Mouse (Mus musculus) splenic B cell, adult 2 months (primary cell): ENCODE data around the gene Gm5483.
"Not testable (repeated sequence)": the region's sequence is repeated elsewhere in the genome, so short reads cannot be mapped to it uniquely, and the experiment has no call there.

Source experiments
- DNase-seq: peaks from one replicate; pipeline ENCODE4 v3.0.0-alpha.2; 2011; ENCODE audit warnings: low read depth, low spot score
- H3K27me3 ChIP-seq: 2 replicates; pipeline ENCODE4 v1.6.1; 2012; ENCODE audit warnings: mild to moderate bottlenecking, low read length, moderate library complexity, mixed read lengths; ENCODE audit not compliant: control insufficient read depth, poor library complexity, insufficient read depth, severe bottlenecking
- H3K36me3 ChIP-seq: 2 replicates; pipeline ENCODE4 v1.6.1; 2012; ENCODE audit warnings: mild to moderate bottlenecking, low read length, moderate library complexity, mixed read lengths; ENCODE audit not compliant: control insufficient read depth, poor library complexity, insufficient read depth, severe bottlenecking

The Gm5483 gene

GRCm38 (mm10) chr16:36183912-36184311 is at the start of gene Gm5483:
Gene Gm5483 (plus strand): TSS chr16:36184212.
- not testable (repeated sequence) for H3K36me3 ChIP-seq, H3K27me3 ChIP-seq, DNase-seq

DNA sequence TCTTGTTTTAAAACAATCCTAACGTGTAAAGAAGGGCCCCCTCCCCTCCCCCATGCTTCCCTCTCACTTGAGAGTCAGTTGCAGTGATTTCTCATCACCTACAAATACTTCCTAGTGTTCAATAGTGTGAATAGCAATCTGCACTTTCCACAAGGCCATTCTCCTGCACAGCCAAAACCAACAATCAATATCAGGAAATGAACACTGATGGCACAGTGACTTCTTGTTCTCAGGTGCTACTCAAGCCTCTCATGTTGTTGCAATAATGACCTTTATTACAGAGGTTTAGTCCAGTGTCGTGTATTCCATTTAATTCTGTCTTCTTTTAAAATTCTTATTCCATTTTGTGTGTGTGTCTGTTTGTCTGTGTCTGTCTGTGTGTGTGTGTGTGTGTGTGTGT is 45.8 kb upstream of the Gm5483 start:
- DNase-seq, result no peak
- Histone ChIP-seq H3K36me3 (no peaks in the 10 kb centered on the region), H3K27me3 (no peaks in the 10 kb centered on the region)

GRCm38 (mm10) chr16:36156402-36156975 is 27.5 kb upstream of the Gm5483 start, which contains the start of gene Stfa2l1:
Gene Stfa2l1 (plus strand): TSS chr16:36156811.
- Histone ChIP-seq H3K36me3 (no peaks in the 10 kb centered on the region), H3K27me3 (no peaks in the 10 kb centered on the region)
- DNase-seq, result no peak

- not testable (repeated sequence) for DNase-seq, H3K36me3 ChIP-seq, H3K27me3 ChIP-seq
Measured at GRCm38 (mm10) chr16:36167841-36168240, 16.2 kb upstream of the Gm5483 start.

DNA sequence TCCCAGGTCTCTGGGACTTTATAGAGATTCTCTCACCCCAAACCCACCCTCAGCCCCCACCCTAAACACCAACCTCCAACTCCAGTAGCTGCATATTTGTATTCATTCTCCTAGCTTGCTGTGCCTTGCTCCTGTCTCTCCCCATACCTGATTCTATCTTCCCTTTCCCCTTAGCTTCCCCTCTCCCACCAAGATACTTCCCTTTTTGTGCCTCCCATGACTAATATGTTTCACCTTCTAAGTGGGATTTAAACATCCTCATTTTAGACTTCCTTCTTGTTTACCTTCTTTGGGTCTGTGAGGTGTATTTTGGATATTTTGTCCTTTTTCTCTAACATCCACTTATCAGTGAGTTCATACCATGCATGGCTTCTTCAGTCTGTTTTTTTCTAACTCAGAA is 7.9 kb upstream of the Gm5483 start:
- no peaks in the 10 kb centered on the region for H3K36me3 ChIP-seq
- no peaks in the 10 kb centered on the region for H3K27me3 ChIP-seq
- DNase-seq, result no peak

DNA sequence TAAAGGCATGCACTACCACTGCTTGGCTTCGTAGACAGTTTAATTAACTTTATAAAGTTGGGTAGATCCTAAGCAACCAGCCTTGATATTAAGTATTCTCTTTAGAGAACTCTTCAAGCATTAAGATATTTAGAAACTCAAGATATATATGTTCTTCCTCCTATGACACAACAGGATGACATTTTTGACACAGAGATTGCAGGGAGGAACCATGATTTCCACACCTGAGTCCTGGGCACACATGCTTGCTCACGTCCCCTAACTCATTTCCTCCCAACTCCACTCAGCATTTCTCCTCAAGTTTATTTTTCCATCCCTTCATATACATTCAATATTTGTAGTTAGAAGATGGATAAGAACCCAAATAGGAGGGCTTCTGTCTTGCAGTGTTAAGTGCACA is 4.1 kb upstream of the Gm5483 start:
- Histone ChIP-seq H3K27me3 (no peaks in the 10 kb centered on the region), H3K36me3 (no peaks in the 10 kb centered on the region)
- no peak for DNase-seq

DNA sequence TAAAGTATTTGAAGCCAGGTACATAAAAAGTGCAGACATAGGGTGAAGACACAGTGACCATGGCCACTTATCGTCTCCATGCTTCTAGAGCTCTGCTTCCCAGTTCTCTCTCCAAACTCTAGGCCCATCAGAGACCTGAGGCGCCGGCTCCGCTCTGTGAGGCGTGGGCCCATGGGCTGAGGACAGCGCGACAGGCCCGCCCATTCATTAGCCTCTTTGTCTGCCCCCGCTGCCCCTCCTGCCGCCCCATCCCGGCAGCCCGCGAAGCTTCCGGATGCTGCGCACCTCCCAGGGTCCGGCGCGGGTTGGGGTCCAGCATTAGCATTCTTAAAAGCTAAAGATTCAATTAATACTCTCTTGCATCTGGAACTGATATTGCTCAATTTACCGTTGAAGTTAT is 15.2 kb downstream of the Gm5483 start:
- Histone ChIP-seq H3K36me3 (no peaks in the 10 kb centered on the region), H3K27me3 (no peaks in the 10 kb centered on the region)
- no peak for DNase-seq

DNA sequence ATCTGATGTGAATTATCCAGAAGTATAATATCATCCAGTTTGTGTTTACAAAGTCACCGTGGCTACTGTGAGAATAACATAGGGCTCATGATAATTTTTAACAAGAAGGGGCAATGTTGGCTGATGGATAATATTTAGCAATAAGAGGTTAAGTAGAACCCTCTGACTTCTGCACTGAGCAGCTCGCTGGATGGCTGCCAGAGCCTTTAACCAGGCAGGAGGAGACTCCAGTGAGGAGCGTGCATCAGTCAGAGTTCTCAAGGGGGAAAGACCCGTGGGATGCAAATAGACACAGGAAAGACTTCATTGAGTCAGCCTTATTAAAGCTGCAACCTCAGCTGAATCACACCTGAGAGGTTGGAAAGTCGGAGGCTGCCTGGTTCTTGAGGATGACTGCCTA is 19.8 kb downstream of the Gm5483 start:
- DNase-seq, result no peak
- Histone ChIP-seq H3K27me3 (no peaks in the 10 kb centered on the region), H3K36me3 (no peaks in the 10 kb centered on the region)

DNA sequence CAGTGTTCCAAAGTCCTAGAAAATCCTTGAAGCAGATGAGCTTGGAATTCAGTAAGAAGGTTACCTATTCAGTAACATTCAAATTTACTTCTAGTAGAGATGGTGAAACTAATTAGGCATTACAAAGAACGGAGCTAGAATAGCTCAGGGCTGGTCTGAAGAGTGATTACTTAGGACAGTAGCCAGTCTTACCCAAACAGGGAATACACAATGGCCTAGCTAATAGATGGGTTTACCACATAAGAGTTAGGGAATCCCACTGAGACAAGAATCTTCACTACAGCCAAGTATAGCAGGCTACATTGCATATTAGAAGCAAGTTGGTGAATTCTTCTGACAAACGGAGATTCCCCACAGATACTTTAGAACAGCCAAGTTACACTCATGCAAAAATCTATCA is 21.7 kb downstream of the Gm5483 start:
- not testable (repeated sequence) for H3K27me3 ChIP-seq, H3K36me3 ChIP-seq, DNase-seq

DNA sequence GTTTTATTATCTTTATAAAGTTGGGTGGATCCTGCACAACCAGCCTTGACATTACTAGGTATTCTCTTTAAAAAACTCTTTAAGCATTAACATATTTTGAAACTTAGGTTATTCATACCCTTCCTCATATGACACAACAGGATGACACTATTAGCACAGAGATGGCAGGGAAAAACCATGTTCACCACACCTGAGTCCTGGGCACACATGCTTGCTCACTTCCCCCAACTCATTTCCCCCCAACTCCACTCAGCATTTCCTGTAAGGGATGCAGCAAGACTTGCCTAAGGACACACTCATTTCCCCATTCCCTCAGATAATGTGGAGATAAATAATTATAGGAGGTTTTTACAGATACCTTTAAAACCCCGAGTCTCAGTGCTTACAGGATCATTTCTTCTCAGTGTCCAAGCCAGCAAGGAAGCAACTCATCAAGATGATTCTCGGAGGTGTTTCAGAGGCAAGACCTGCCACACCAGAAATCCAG is 26.0 kb downstream of the Gm5483 start, which contains the start of gene Gm5416:
Gene Gm5416, plus strand, starts transcription at position 437 of the 487 bp plus-strand sequence.
- DNase-seq, result no peak
- H3K27me3 ChIP-seq, result no peaks in the 10 kb centered on the region

DNA sequence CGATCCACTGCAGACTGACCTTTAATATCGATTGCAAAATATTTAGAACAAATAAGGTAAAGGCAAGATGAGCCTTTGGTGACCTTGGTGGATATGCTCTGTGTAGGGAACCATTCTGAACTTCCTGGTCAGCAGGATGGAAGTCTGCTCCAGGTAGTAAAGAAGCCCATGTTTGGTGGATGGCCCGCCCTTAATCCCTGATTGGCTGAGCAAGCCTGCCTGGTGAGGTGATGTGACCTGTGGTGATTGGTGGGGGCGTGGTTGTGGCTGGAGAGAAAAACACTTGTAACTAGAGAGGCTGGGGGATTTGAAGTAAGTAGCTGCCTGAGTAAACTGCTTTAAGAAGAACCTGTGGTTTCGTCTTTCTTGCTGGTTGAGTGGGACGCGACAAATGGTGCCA is 37.2 kb downstream of the Gm5483 start, which contains the start of gene 2010005H15Rik:
Gene 2010005H15Rik, plus strand, starts transcription at position 301 of the 400 bp plus-strand sequence.
- DNase-seq, H3K36me3 ChIP-seq: not testable (repeated sequence)

More for the DNA sequence above, 26.0 kb downstream of the Gm5483 start, which contains the start of gene Gm5416:
- H3K36me3 ChIP-seq, result no peaks in the 10 kb centered on the region

More for the DNA sequence above, 37.2 kb downstream of the Gm5483 start, which contains the start of gene 2010005H15Rik:
- not testable (repeated sequence) for H3K27me3 ChIP-seq
